Mouse (Mus musculus) skeletal muscle tissue, postnatal 0 days (tissue): ENCODE measurements around the gene Gm49027. TPM values are rescaled to one million over a fixed set of nuclear protein-coding genes. Genes with fewer than 3 reads are reported as not detected.

Experiments
- microRNA-seq, 2 experiments: library from miRNA; unstranded; fragments of <30 nt; microRNA quantifications; one replicate each; pipeline ENCODE4; 2016
- polyA plus RNA-seq: library from polyadenylated mRNA; unstranded; fragments of >200 nt; fragmentation: Nextera tagmentation; extraction: Ambion mirVana; gene quantifications from 2 replicates; pipeline ENCODE4 v1.2.1, GENCODE M21; 2015

Gm49027 gene
- not detected in 2 replicates for polyA plus RNA-seq

GRCm38 (mm10) chr5:123525281-123525680, at the start of gene Gm49027:
Gm49027 (minus strand) TSS chr5:123525488.

GRCm38 (mm10) chr5:123572357-123573186, 47.3 kb upstream of the Gm49027 start, which contains the start of gene Vps33a:
Vps33a (minus strand) TSS chr5:123573038.

GRCm38 (mm10) chr5:123523692-123524392, 1.4 kb downstream of the Gm49027 start, which contains the start of gene Diablo:
Diablo (minus strand) TSS chr5:123524176.

GRCm38 (mm10) chr5:123510160-123510559, 15.1 kb downstream of the Gm49027 start, which contains the start of gene B3gnt4:
B3gnt4 (plus strand) TSS chr5:123510460.

GRCm38 (mm10) chr5:123489112-123489785, 36.0 kb downstream of the Gm49027 start, which contains the start of the genes Lrrc43 and Il31:
Lrrc43 (plus strand) TSS chr5:123489305.
Il31 (minus strand) TSS chr5:123489489.

Small RNA genes lying within 50 kb of the gene (microRNA-seq; reads per million reads assigned to microRNA genes)
- gene Mir7647, result 0.20 to 0.64 reads per million in 2 experiments

Other genes with a start within 250 kb of the Gm49027 start
- 14.2 and 16.1 TPM in 2 replicates for gene Bcl7a, start 181.7 kb downstream of the Gm49027 start, polyA plus RNA-seq
- gene Mlxip, start 130.7 kb downstream of the Gm49027 start, polyA plus RNA-seq, result 24.9 and 29.9 TPM in 2 replicates
- gene Lrrc43, start 36.2 kb downstream of the Gm49027 start, polyA plus RNA-seq, result not detected in 2 replicates
- gene Il31, start 36.0 kb downstream of the Gm49027 start, polyA plus RNA-seq, result not detected in 2 replicates
- 0.10 TPM in 2 replicates for gene B3gnt4, start 15.0 kb downstream of the Gm49027 start, polyA plus RNA-seq
- gene Diablo, start 1.3 kb downstream of the Gm49027 start, polyA plus RNA-seq, result 71.7 and 77.1 TPM in 2 replicates
- gene Vps33a, start 47.5 kb upstream of the Gm49027 start, polyA plus RNA-seq, result 17.9 and 18.5 TPM in 2 replicates
- gene Clip1, start 159.1 kb upstream of the Gm49027 start, polyA plus RNA-seq, result 45.1 and 46.2 TPM in 2 replicates
- gene Zcchc8, start 195.6 kb upstream of the Gm49027 start, polyA plus RNA-seq, result 33.6 and 33.9 TPM in 2 replicates
- 71.3 and 79.7 TPM in 2 replicates for gene Rsrc2, start 223.9 kb upstream of the Gm49027 start, polyA plus RNA-seq
- gene Kntc1, start 224.2 kb upstream of the Gm49027 start, polyA plus RNA-seq, result 4.9 and 6.2 TPM in 2 replicates